Mouse (Mus musculus): ENCODE results near the gene Cpsf4l. TPM values are rescaled to one million over a fixed set of nuclear protein-coding genes. Genes with fewer than 3 reads are reported as not detected.

Cpsf4l gene
- polyA plus RNA-seq, 1 experiment from 2014 or later = 0.31 TPM

- Histone ChIP-seq H3K27ac (replicated peaks; ENCODE audit: low read depth, low read length) (no peak overlapping the region), H3K4me1 (ENCODE audit: control insufficient read depth, insufficient read depth, low read length) (peaks cover 4% of the 10 kb centered on the region; the same call in 1 of the 2 replicates), H3K9me3 (replicated peaks; ENCODE audit: control insufficient read depth, low read length) (no peaks in the 10 kb centered on the region; the same call in 1 of the 2 replicates), H3K4me2 (ENCODE audit: low read depth, low read length) (no peak overlapping the region), H3K36me3 (replicated peaks; ENCODE audit: control insufficient read depth, insufficient read depth, low read depth, low read length) (peaks cover 6% of the 10 kb centered on the region), H3K27me3 (ENCODE audit: control insufficient read depth, insufficient read depth, low read length) (no peaks in the 10 kb centered on the region), H3K4me3 (ENCODE audit: low read depth, low read length) (no peak overlapping the region), H3K9ac (replicated peaks; ENCODE audit: low read length) (no peak overlapping the region)
- 100% methylated on average over 1 of the region's 1 CpGs for WGBS
- ATAC-seq (replicated peaks; ENCODE audit: insufficient number of reproducible peaks, low FRiP score, low TSS enrichment, low read depth) (no peak), DNase-seq (ENCODE audit: low spot score) (no peak)
These were observed 33.2 kb upstream of the Cpsf4l start for GRCm38 (mm10) chr11:113742998-113743397.

DNA sequence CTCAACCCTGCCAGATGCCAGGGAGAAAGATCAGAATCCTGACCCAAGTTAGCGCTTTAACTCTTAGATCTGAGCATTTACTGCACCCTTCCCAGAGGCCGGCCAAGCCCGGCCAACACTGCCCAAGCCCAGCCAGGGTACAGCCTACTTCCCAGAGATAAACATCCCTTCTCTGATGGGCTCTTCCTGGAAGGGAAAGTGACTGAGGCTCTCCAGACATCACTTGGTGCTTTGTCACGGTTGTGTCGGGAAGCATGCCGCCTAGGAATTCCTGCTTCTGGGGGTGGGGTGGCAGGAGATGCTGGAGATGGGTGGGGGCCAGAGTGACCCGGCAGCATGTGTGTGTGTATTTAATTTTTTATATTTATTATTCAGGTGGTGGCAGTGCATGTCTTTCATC, 30.3 kb upstream of the Cpsf4l start:
- DNase-seq (ENCODE audit: low spot score) (no peak), ATAC-seq (replicated peaks; ENCODE audit: insufficient number of reproducible peaks, low FRiP score, low TSS enrichment, low read depth) (no peak)
- Histone ChIP-seq H3K9ac (replicated peaks; ENCODE audit: low read length) (no peak overlapping the region), H3K4me3 (ENCODE audit: low read depth, low read length) (no peak overlapping the region), H3K4me1 (ENCODE audit: control insufficient read depth, insufficient read depth, low read length) (peaks cover 5% of the 10 kb centered on the region), H3K36me3 (replicated peaks; ENCODE audit: control insufficient read depth, insufficient read depth, low read depth, low read length) (peaks cover 6% of the 10 kb centered on the region), H3K27ac (replicated peaks; ENCODE audit: low read depth, low read length) (no peak overlapping the region), H3K4me2 (ENCODE audit: low read depth, low read length) (no peak overlapping the region), H3K9me3 (replicated peaks; ENCODE audit: control insufficient read depth, low read length) (no peaks in the 10 kb centered on the region; the same call in 1 of the 2 replicates), H3K27me3 (ENCODE audit: control insufficient read depth, insufficient read depth, low read length) (no peaks in the 10 kb centered on the region)
- 83% methylated on average over 7 of the region's 7 CpGs for WGBS

DNA sequence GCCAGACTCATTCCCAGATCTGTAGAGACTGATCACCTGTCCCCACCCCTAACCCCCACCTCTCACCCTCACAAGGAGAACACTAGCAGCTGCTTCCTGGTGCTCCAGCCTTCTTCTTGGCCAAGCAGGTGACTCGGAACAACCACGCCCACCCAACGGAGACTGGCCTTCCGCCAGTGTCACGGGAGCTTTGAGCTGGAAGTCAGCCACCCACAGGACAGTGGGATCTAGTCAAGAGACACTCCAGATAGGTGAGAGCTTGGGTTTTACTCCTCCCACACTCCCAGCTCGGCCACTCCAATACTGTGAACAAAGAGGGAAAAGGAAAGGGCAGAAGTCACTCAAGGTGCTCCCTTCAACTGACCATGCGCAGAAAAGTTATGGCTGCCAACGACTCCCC, 29.4 kb upstream of the Cpsf4l start:
- 93% methylated on average over 8 of the region's 8 CpGs for WGBS
- Histone ChIP-seq H3K36me3 (replicated peaks; ENCODE audit: control insufficient read depth, insufficient read depth, low read depth, low read length) (peaks cover 6% of the 10 kb centered on the region), H3K27ac (replicated peaks; ENCODE audit: low read depth, low read length) (no peak overlapping the region), H3K4me2 (ENCODE audit: low read depth, low read length) (no peak overlapping the region), H3K9ac (replicated peaks; ENCODE audit: low read length) (no peak overlapping the region), H3K9me3 (replicated peaks; ENCODE audit: control insufficient read depth, low read length) (no peaks in the 10 kb centered on the region; the same call in 1 of the 2 replicates), H3K4me3 (ENCODE audit: low read depth, low read length) (no peak overlapping the region), H3K27me3 (ENCODE audit: control insufficient read depth, insufficient read depth, low read length) (no peaks in the 10 kb centered on the region), H3K4me1 (ENCODE audit: control insufficient read depth, insufficient read depth, low read length) (peaks cover 7% of the 10 kb centered on the region)
- ATAC-seq (replicated peaks; ENCODE audit: insufficient number of reproducible peaks, low FRiP score, low TSS enrichment, low read depth) (no peak), DNase-seq (ENCODE audit: low spot score) (no peak)

GRCm38 (mm10) chr11:113737912-113738311, 28.1 kb upstream of the Cpsf4l start:
- no peak overlapping the region for H3K9ac ChIP-seq (replicated peaks; ENCODE audit: low read length)
- ATAC-seq (replicated peaks; ENCODE audit: insufficient number of reproducible peaks, low FRiP score, low TSS enrichment, low read depth) (no peak), DNase-seq (ENCODE audit: low spot score) (no peak)
- no peak overlapping the region for H3K4me2 ChIP-seq (ENCODE audit: low read depth, low read length)
- no peak overlapping the region for H3K27ac ChIP-seq (replicated peaks; ENCODE audit: low read depth, low read length)
- no peaks in the 10 kb centered on the region for H3K9me3 ChIP-seq (replicated peaks; ENCODE audit: control insufficient read depth, low read length)
- 82% methylated on average over 8 of the region's 8 CpGs for WGBS
- H3K36me3 ChIP-seq (replicated peaks; ENCODE audit: control insufficient read depth, insufficient read depth, low read depth, low read length) = no peaks in the 10 kb centered on the region; the same call in 1 of the 2 replicates
- H3K27me3 ChIP-seq (ENCODE audit: control insufficient read depth, insufficient read depth, low read length) = no peaks in the 10 kb centered on the region
- H3K4me3 ChIP-seq (ENCODE audit: low read depth, low read length) = no peak overlapping the region
- H3K4me1 ChIP-seq (ENCODE audit: control insufficient read depth, insufficient read depth, low read length) = peaks cover 9% of the 10 kb centered on the region

- DNase-seq (ENCODE audit: low spot score) (no peak), ATAC-seq (replicated peaks; ENCODE audit: insufficient number of reproducible peaks, low FRiP score, low TSS enrichment, low read depth) (no peak)
- no peak overlapping the region for H3K4me3 ChIP-seq (ENCODE audit: low read depth, low read length)
- no peak overlapping the region for H3K9ac ChIP-seq (replicated peaks; ENCODE audit: low read length)
- no peak overlapping the region for H3K4me2 ChIP-seq (ENCODE audit: low read depth, low read length)
- no peaks in the 10 kb centered on the region for H3K9me3 ChIP-seq (replicated peaks; ENCODE audit: control insufficient read depth, low read length)
- WGBS = 93% methylated on average over 3 of the region's 3 CpGs
- H3K4me1 ChIP-seq (ENCODE audit: control insufficient read depth, insufficient read depth, low read length) = peaks cover 9% of the 10 kb centered on the region
- H3K36me3 ChIP-seq (replicated peaks; ENCODE audit: control insufficient read depth, insufficient read depth, low read depth, low read length) = no peaks in the 10 kb centered on the region; the same call in 1 of the 2 replicates
- H3K27ac ChIP-seq (replicated peaks; ENCODE audit: low read depth, low read length) = no peak overlapping the region
- H3K27me3 ChIP-seq (ENCODE audit: control insufficient read depth, insufficient read depth, low read length) = no peaks in the 10 kb centered on the region
These were observed 27.7 kb upstream of the Cpsf4l start for GRCm38 (mm10) chr11:113737553-113737854.

GRCm38 (mm10) chr11:113736848-113737552, 27.2 kb upstream of the Cpsf4l start:
- 74% methylated on average over 11 of the region's 11 CpGs for WGBS
- Histone ChIP-seq H3K4me1 (ENCODE audit: control insufficient read depth, insufficient read depth, low read length) (peaks cover 9% of the 10 kb centered on the region), H3K9ac (replicated peaks; ENCODE audit: low read length) (no peak overlapping the region), H3K9me3 (replicated peaks; ENCODE audit: control insufficient read depth, low read length) (no peaks in the 10 kb centered on the region), H3K27me3 (ENCODE audit: control insufficient read depth, insufficient read depth, low read length) (no peaks in the 10 kb centered on the region), H3K4me2 (ENCODE audit: low read depth, low read length) (no peak overlapping the region), H3K36me3 (replicated peaks; ENCODE audit: control insufficient read depth, insufficient read depth, low read depth, low read length) (no peaks in the 10 kb centered on the region), H3K4me3 (ENCODE audit: low read depth, low read length) (no peak overlapping the region), H3K27ac (replicated peaks; ENCODE audit: low read depth, low read length) (no peak overlapping the region)
- ATAC-seq (replicated peaks; ENCODE audit: insufficient number of reproducible peaks, low FRiP score, low TSS enrichment, low read depth) = 0 out of 2 replicates have a peak, but pooled peaks have one; percentile 36
- no peak for DNase-seq (ENCODE audit: low spot score)

GRCm38 (mm10) chr11:113735151-113735550, 25.3 kb upstream of the Cpsf4l start:
- H3K4me3 ChIP-seq (ENCODE audit: low read depth, low read length) = no peak overlapping the region
- no peak overlapping the region for H3K4me2 ChIP-seq (ENCODE audit: low read depth, low read length)
- DNase-seq (ENCODE audit: low spot score) (no peak), ATAC-seq (replicated peaks; ENCODE audit: insufficient number of reproducible peaks, low FRiP score, low TSS enrichment, low read depth) (no peak)
- H3K9ac ChIP-seq (replicated peaks; ENCODE audit: low read length) = no peak overlapping the region
- H3K36me3 ChIP-seq (replicated peaks; ENCODE audit: control insufficient read depth, insufficient read depth, low read depth, low read length) = no peaks in the 10 kb centered on the region
- no peak overlapping the region for H3K27ac ChIP-seq (replicated peaks; ENCODE audit: low read depth, low read length)
- H3K9me3 ChIP-seq (replicated peaks; ENCODE audit: control insufficient read depth, low read length) = no peaks in the 10 kb centered on the region
- WGBS = 60% methylated on average over 6 of the region's 6 CpGs
- no peaks in the 10 kb centered on the region for H3K27me3 ChIP-seq (ENCODE audit: control insufficient read depth, insufficient read depth, low read length)
- peaks cover 9% of the 10 kb centered on the region for H3K4me1 ChIP-seq (ENCODE audit: control insufficient read depth, insufficient read depth, low read length)

GRCm38 (mm10) chr11:113733631-113734364, 24.0 kb upstream of the Cpsf4l start:
- no peak for DNase-seq (ENCODE audit: low spot score)
- no peak overlapping the region for H3K4me2 ChIP-seq (ENCODE audit: low read depth, low read length)
- H3K27ac ChIP-seq (replicated peaks; ENCODE audit: low read depth, low read length) = no peak overlapping the region
- H3K9me3 ChIP-seq (replicated peaks; ENCODE audit: control insufficient read depth, low read length) = no peaks in the 10 kb centered on the region
- ATAC-seq (replicated peaks; ENCODE audit: insufficient number of reproducible peaks, low FRiP score, low TSS enrichment, low read depth) = no peak; the same call in 1 of the 2 replicates
- no peak overlapping the region for H3K4me3 ChIP-seq (ENCODE audit: low read depth, low read length)
- peak overlapping the region; percentile 6; the same call in 1 of the 2 replicates for H3K9ac ChIP-seq (replicated peaks; ENCODE audit: low read length)
- H3K36me3 ChIP-seq (replicated peaks; ENCODE audit: control insufficient read depth, insufficient read depth, low read depth, low read length) = peaks cover 5% of the 10 kb centered on the region
- 59% methylated on average over 6 of the region's 6 CpGs for WGBS
- peaks cover 9% of the 10 kb centered on the region for H3K4me1 ChIP-seq (ENCODE audit: control insufficient read depth, insufficient read depth, low read length)
- H3K27me3 ChIP-seq (ENCODE audit: control insufficient read depth, insufficient read depth, low read length) = no peaks in the 10 kb centered on the region
